Comparison of ENCODE assay signal across 14 mouse cellular contexts in genomic region chr9:50438738-50439137, GRCm38 (mm10). TPM values are rescaled to one million over a fixed set of nuclear protein-coding genes. Genes with fewer than 3 reads are reported as not detected.
DNase-seq lines count a peak whose midpoint lies in the region; ATAC-seq and TF ChIP-seq lines count a peak whose summit lies in the region.
"Had no signal": no experiment of that assay in that cellular context is flagged by ENCODE, and none has a peak within 500 bp of the region (broad histone marks: within the 10 kb centered on the region; RNA-seq: fewer than 3 reads in every experiment).

No protein-coding gene starts in this region.

- no peak overlapping the region for H3K27ac ChIP-seq in kidney, postnatal 0 days
- no peak overlapping the region for H3K27ac ChIP-seq in kidney, embryonic 15.5 days
- H3K27ac ChIP-seq in intestine, embryonic 16.5 days (ENCODE audit: low read length): no peak overlapping the region
- no peak overlapping the region for H3K27ac ChIP-seq in hindbrain, postnatal 0 days
- H3K27ac ChIP-seq: embryonic facial prominence, embryonic 12.5 days; hindbrain, embryonic 12.5 days had no signal

- no peak for DNase-seq in kidney, postnatal 0 days (ENCODE audit: low spot score)
- DNase-seq in thymus, postnatal 14 days: peak; percentile 30
- DNase-seq in thymus, adult 18-20 months: no peak
- peak; percentile 31 for DNase-seq in R1 (ENCODE audit: low read depth, low spot score)
- no peak for DNase-seq in hindbrain, postnatal 0 days (ENCODE audit: low spot score)
- DNase-seq in layer of hippocampus, postnatal 14 days (ENCODE audit: low spot score in 2 of 2): no peak

- no peaks in the 10 kb centered on the region for H3K27me3 ChIP-seq in kidney, postnatal 0 days (ENCODE audit: insufficient read depth, low read length)
- no peaks in the 10 kb centered on the region for H3K27me3 ChIP-seq in kidney, embryonic 15.5 days
- H3K27me3 ChIP-seq in intestine, embryonic 16.5 days (replicated peaks; ENCODE audit: control insufficient read depth, insufficient read depth, low read length): no peaks in the 10 kb centered on the region
- H3K27me3 ChIP-seq in hindbrain, postnatal 0 days (ENCODE audit: insufficient read depth, low read length): no peaks in the 10 kb centered on the region; the same call in 1 of the 2 replicates
- H3K27me3 ChIP-seq: CH12.LX; embryonic facial prominence, embryonic 12.5 days had no signal

- no peak overlapping the region for H3K4me3 ChIP-seq in kidney, postnatal 0 days (replicated peaks; ENCODE audit: low read depth, low read length)
- no peak overlapping the region for H3K4me3 ChIP-seq in kidney, embryonic 15.5 days (replicated peaks)
- H3K4me3 ChIP-seq in intestine, embryonic 16.5 days (ENCODE audit: low read length): no peak overlapping the region
- H3K4me3 ChIP-seq in hindbrain, postnatal 0 days (ENCODE audit: low read length): no peak overlapping the region

- H3K4me1 ChIP-seq in kidney, postnatal 0 days (replicated peaks; ENCODE audit: insufficient read depth, low read length): no peaks in the 10 kb centered on the region
- H3K4me1 ChIP-seq in kidney, embryonic 15.5 days: peaks cover 7% of the 10 kb centered on the region
- no peaks in the 10 kb centered on the region; the same call in none of the 2 replicates for H3K4me1 ChIP-seq in intestine, embryonic 16.5 days (ENCODE audit: control insufficient read depth, insufficient read depth, low read length)
- no peaks in the 10 kb centered on the region for H3K4me1 ChIP-seq in hindbrain, postnatal 0 days (ENCODE audit: insufficient read depth, low read length)
- H3K4me1 ChIP-seq: embryonic facial prominence, embryonic 12.5 days had no signal

- peak; percentile 5; the same call in 1 of the 2 replicates for TF ChIP-seq CTCF in kidney, postnatal 0 days (IDR thresholded peaks at IDR 0.05; ENCODE audit: low read depth)
- TF ChIP-seq CTCF in hindbrain, postnatal 0 days (IDR thresholded peaks at IDR 0.05; ENCODE audit: low read depth): no peak

- H3K4me2 ChIP-seq in kidney, postnatal 0 days (ENCODE audit: low read length): no peak overlapping the region
- H3K4me2 ChIP-seq in kidney, embryonic 15.5 days: no peak overlapping the region
- H3K4me2 ChIP-seq in intestine, embryonic 16.5 days (ENCODE audit: low read depth, low read length): no peak overlapping the region
- no peak overlapping the region for H3K4me2 ChIP-seq in hindbrain, postnatal 0 days (ENCODE audit: low read depth, low read length)

- H3K9me3 ChIP-seq in kidney, postnatal 0 days (replicated peaks; ENCODE audit: low read length): no peaks in the 10 kb centered on the region
- no peaks in the 10 kb centered on the region for H3K9me3 ChIP-seq in kidney, embryonic 15.5 days (replicated peaks)
- no peaks in the 10 kb centered on the region for H3K9me3 ChIP-seq in intestine, embryonic 16.5 days (ENCODE audit: control insufficient read depth, low read length)
- H3K9me3 ChIP-seq in hindbrain, postnatal 0 days (ENCODE audit: low read length): no peaks in the 10 kb centered on the region
- H3K9me3 ChIP-seq: embryonic facial prominence, embryonic 12.5 days; heart, embryonic 10.5 days; hindbrain, embryonic 12.5 days had no signal

- 47% methylated on average over 7 of the region's 7 CpGs for WGBS in kidney, postnatal 0 days
- WGBS in kidney, embryonic 15.5 days: 57% methylated on average over 7 of the region's 7 CpGs
- 53% methylated on average over 7 of the region's 7 CpGs for WGBS in intestine, embryonic 16.5 days
- 68% methylated on average over 7 of the region's 7 CpGs for WGBS in hindbrain, postnatal 0 days

- H3K9ac ChIP-seq in kidney, postnatal 0 days (ENCODE audit: low read depth, low read length): no peak overlapping the region
- no peak overlapping the region for H3K9ac ChIP-seq in kidney, embryonic 15.5 days
- no peak overlapping the region for H3K9ac ChIP-seq in intestine, embryonic 16.5 days (ENCODE audit: low read depth, low read length)
- H3K9ac ChIP-seq in hindbrain, postnatal 0 days (replicated peaks; ENCODE audit: low read length): no peak overlapping the region
- H3K9ac ChIP-seq: hindbrain, embryonic 12.5 days had no signal

- ATAC-seq in kidney, postnatal 0 days (replicated peaks; ENCODE audit: low FRiP score, low read depth): no peak
- ATAC-seq in kidney, embryonic 15.5 days (replicated peaks; ENCODE audit: low FRiP score): no peak
- peak; percentile 79 for ATAC-seq in intestine, embryonic 16.5 days
- ATAC-seq in hindbrain, postnatal 0 days: no peak

- H3K36me3 ChIP-seq in kidney, postnatal 0 days (ENCODE audit: insufficient read depth, low read length): no peaks in the 10 kb centered on the region
- no peaks in the 10 kb centered on the region for H3K36me3 ChIP-seq in kidney, embryonic 15.5 days
- no peaks in the 10 kb centered on the region for H3K36me3 ChIP-seq in intestine, embryonic 16.5 days (ENCODE audit: control insufficient read depth, insufficient read depth, low read length)
- no peaks in the 10 kb centered on the region for H3K36me3 ChIP-seq in hindbrain, postnatal 0 days (ENCODE audit: insufficient read depth, low read length)
- H3K36me3 ChIP-seq: embryonic facial prominence, embryonic 12.5 days; heart, embryonic 10.5 days; hindbrain, embryonic 12.5 days had no signal

RNA-seq across cellular contexts. Expression of gene Plet1, which starts 55.6 kb away (rescaled TPM):
- 53.4 and 54.5 TPM in 2 replicates for polyA plus RNA-seq in kidney, postnatal 0 days (2015; fragmentation: Nextera tagmentation; extraction: Ambion mirVana)
- 24.8 TPM in 2 replicates for polyA plus RNA-seq in kidney, embryonic 15.5 days (2015; fragmentation: Nextera tagmentation; extraction: Ambion mirVana)
- 1.2 and 1.3 TPM in 2 replicates for polyA plus RNA-seq in intestine, embryonic 16.5 days (2015; fragmentation: Nextera tagmentation; extraction: Ambion mirVana)
- total RNA-seq in hindbrain, postnatal 0 days (2014; rRNA removed): 0.37 TPM in 1 of 2 replicates, not detected in the other
- polyA plus RNA-seq in hindbrain, postnatal 0 days (2015; fragmentation: Nextera tagmentation; extraction: Ambion mirVana): 0.86 and 1.0 TPM in 2 replicates
- total RNA-seq in layer of hippocampus, postnatal 14 days (2021): under 1 TPM in 1 of 2 experiments, not detected in 1; 0.38 TPM
- total RNA-seq: gastrocnemius, postnatal 14 days had no signal
- polyA plus RNA-seq: forebrain, embryonic 11.5 days had no signal

Comparison
In these comparisons a context has a peak if more than half of its experiments do, and no peak if none do; other contexts are left out.
1. DNase-seq: peak in thymus, postnatal 14 days (single experiment) and R1 (single experiment); none in kidney, postnatal 0 days (single experiment), thymus, adult 18-20 months (0 of 2), hindbrain, postnatal 0 days (single experiment) and layer of hippocampus, postnatal 14 days (0 of 2).
2. RNA of gene Plet1, which starts 55.6 kb away (polyA plus RNA-seq): 53.4 to 54.5 TPM in kidney, postnatal 0 days and 24.8 TPM in kidney, embryonic 15.5 days; 1.2 to 1.3 TPM in intestine, embryonic 16.5 days and 0.86 to 1.0 TPM in hindbrain, postnatal 0 days; every median in the first group is over 10 times any median in the second.